Comparison of ENCODE assay signal across 25 mouse cellular contexts in the genomic region with DNA sequence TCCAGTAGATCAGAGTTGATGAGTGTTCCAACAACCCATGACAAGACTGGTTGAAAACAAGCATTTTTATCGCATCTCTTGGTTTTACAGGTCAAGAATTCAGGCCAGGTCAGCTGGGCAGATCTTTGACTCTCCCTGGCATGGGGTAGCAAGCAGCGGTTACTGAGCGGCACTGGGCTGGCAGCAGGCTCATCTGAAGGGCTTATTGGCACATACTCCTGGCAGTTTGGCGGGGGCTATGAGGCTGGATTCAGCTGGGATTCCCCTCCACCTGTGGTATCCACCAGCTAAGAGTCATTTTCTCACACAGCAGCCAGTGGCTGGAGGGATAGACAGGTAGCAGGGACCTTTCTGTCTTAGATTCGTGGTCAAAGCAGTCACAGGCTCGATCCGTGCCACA. TPM values are rescaled to one million over a fixed set of nuclear protein-coding genes. Genes with fewer than 3 reads are reported as not detected.
DNase-seq lines count a peak whose midpoint lies in the region; ATAC-seq and TF ChIP-seq lines count a peak whose summit lies in the region.
"Had no signal": no experiment of that assay in that cellular context is flagged by ENCODE, and none has a peak within 500 bp of the region (broad histone marks: within the 10 kb centered on the region; RNA-seq: fewer than 3 reads in every experiment).

No protein-coding gene starts in this region.

- H3K9me3 ChIP-seq in hindbrain, embryonic 10.5 days = no peaks in the 10 kb centered on the region
- H3K9me3 ChIP-seq in hindbrain, embryonic 14.5 days (ENCODE audit: control insufficient read depth, low read length) = no peaks in the 10 kb centered on the region
- no peaks in the 10 kb centered on the region for H3K9me3 ChIP-seq in embryonic facial prominence, embryonic 13.5 days
- no peaks in the 10 kb centered on the region for H3K9me3 ChIP-seq in heart, embryonic 13.5 days
- no peaks in the 10 kb centered on the region for H3K9me3 ChIP-seq in midbrain, postnatal 0 days (ENCODE audit: low read length)
- H3K9me3 ChIP-seq: forebrain, embryonic 15.5 days; hindbrain, embryonic 15.5 days; limb, embryonic 13.5 days; megakaryocyte, embryonic 14.5 days; midbrain, embryonic 15.5 days; neural tube, embryonic 13.5 days had no signal

- intact Hi-C loops in heart, postnatal 14 days (cut with DNase I) = no loop called here

- 0 out of 2 replicates have a peak overlapping the region, but pooled peaks have one; percentile 8 for H3K27ac ChIP-seq in hindbrain, embryonic 10.5 days
- no peak overlapping the region for H3K27ac ChIP-seq in hindbrain, embryonic 14.5 days
- H3K27ac ChIP-seq in embryonic facial prominence, embryonic 13.5 days = peak overlapping the region; percentile 85
- peak overlapping the region; percentile 93 for H3K27ac ChIP-seq in heart, embryonic 13.5 days (replicated peaks)
- no peak overlapping the region for H3K27ac ChIP-seq in midbrain, postnatal 0 days (ENCODE audit: low read depth, low read length)
- H3K27ac ChIP-seq: forebrain, embryonic 15.5 days; hindbrain, embryonic 15.5 days; liver, embryonic 14.5 days; midbrain, embryonic 15.5 days; neural tube, embryonic 13.5 days had no signal

- no peak for DNase-seq in hindbrain, embryonic 10.5 days (ENCODE audit: low spot score)
- no peak for DNase-seq in hindbrain, embryonic 14.5 days (ENCODE audit: low spot score)
- DNase-seq in heart, postnatal 14 days = peak; percentile 27 to 41
- no peak for DNase-seq in midbrain, postnatal 0 days (ENCODE audit: low spot score)
- DNase-seq in cerebellum, postnatal 25 days = no peak
- no peak for DNase-seq in layer of hippocampus, postnatal 14 days (ENCODE audit: low spot score in 2 of 2)
- DNase-seq: adrenal gland, adult 8-10 months; B cell, adult 2 months; lung, embryonic 14.5 days; lung, postnatal 36 days; right cerebral cortex, postnatal 4 days; thymus, postnatal 14 days had no signal

- no peak overlapping the region for H3K9ac ChIP-seq in hindbrain, embryonic 14.5 days
- no peak overlapping the region for H3K9ac ChIP-seq in embryonic facial prominence, embryonic 13.5 days
- 0 out of 2 replicates have a peak overlapping the region, but pooled peaks have one; percentile 30 for H3K9ac ChIP-seq in heart, embryonic 13.5 days
- no peak overlapping the region for H3K9ac ChIP-seq in midbrain, postnatal 0 days (replicated peaks; ENCODE audit: low read length, poor library complexity, severe bottlenecking)
- H3K9ac ChIP-seq: forebrain, embryonic 15.5 days; hindbrain, embryonic 15.5 days; limb, embryonic 13.5 days; liver, embryonic 14.5 days; lung, embryonic 14.5 days; midbrain, embryonic 15.5 days; neural tube, embryonic 13.5 days had no signal

- H3K4me1 ChIP-seq in hindbrain, embryonic 10.5 days (replicated peaks) = peaks cover 44% of the 10 kb centered on the region
- H3K4me1 ChIP-seq in hindbrain, embryonic 14.5 days (replicated peaks; ENCODE audit: control insufficient read depth, insufficient read depth, low read length) = peaks cover 13% of the 10 kb centered on the region
- peaks cover 64% of the 10 kb centered on the region for H3K4me1 ChIP-seq in embryonic facial prominence, embryonic 13.5 days
- peaks cover 73% of the 10 kb centered on the region for H3K4me1 ChIP-seq in heart, embryonic 13.5 days
- peaks cover 6% of the 10 kb centered on the region; the same call in 1 of the 2 replicates for H3K4me1 ChIP-seq in midbrain, postnatal 0 days (ENCODE audit: insufficient read depth, low read length)

- H3K4me2 ChIP-seq in hindbrain, embryonic 14.5 days (replicated peaks) = no peak overlapping the region
- H3K4me2 ChIP-seq in embryonic facial prominence, embryonic 13.5 days = no peak overlapping the region
- no peak overlapping the region; the same call in 1 of the 2 replicates for H3K4me2 ChIP-seq in heart, embryonic 13.5 days
- H3K4me2 ChIP-seq in midbrain, postnatal 0 days (ENCODE audit: low read depth, low read length, poor library complexity, severe bottlenecking) = no peak overlapping the region
- H3K4me2 ChIP-seq: forebrain, embryonic 15.5 days; hindbrain, embryonic 15.5 days; lung, embryonic 14.5 days; midbrain, embryonic 15.5 days; neural tube, embryonic 13.5 days had no signal

- TF ChIP-seq CTCF in midbrain, postnatal 0 days (IDR thresholded peaks at IDR 0.05) = no peak

- H3K36me3 ChIP-seq in hindbrain, embryonic 10.5 days = no peaks in the 10 kb centered on the region
- no peaks in the 10 kb centered on the region for H3K36me3 ChIP-seq in hindbrain, embryonic 14.5 days (replicated peaks; ENCODE audit: control insufficient read depth, insufficient read depth)
- H3K36me3 ChIP-seq in embryonic facial prominence, embryonic 13.5 days = no peaks in the 10 kb centered on the region
- H3K36me3 ChIP-seq in heart, embryonic 13.5 days = no peaks in the 10 kb centered on the region
- H3K36me3 ChIP-seq in midbrain, postnatal 0 days (ENCODE audit: insufficient read depth, low read length) = no peaks in the 10 kb centered on the region
- H3K36me3 ChIP-seq: forebrain, embryonic 15.5 days; hindbrain, embryonic 15.5 days; limb, embryonic 13.5 days; midbrain, embryonic 15.5 days; neural tube, embryonic 13.5 days had no signal

- 91% methylated on average over 7 of the region's 7 CpGs for WGBS in hindbrain, embryonic 10.5 days
- WGBS in hindbrain, embryonic 14.5 days = 87% methylated on average over 7 of the region's 7 CpGs
- WGBS in embryonic facial prominence, embryonic 13.5 days = 90% methylated on average over 7 of the region's 7 CpGs
- 89% methylated on average over 7 of the region's 7 CpGs for WGBS in heart, embryonic 13.5 days
- WGBS in midbrain, postnatal 0 days = 95% methylated on average over 7 of the region's 7 CpGs

- ATAC-seq in hindbrain, embryonic 14.5 days (ENCODE audit: low FRiP score) = no peak
- no peak for ATAC-seq in embryonic facial prominence, embryonic 13.5 days (ENCODE audit: insufficient number of reproducible peaks, insufficient read depth, low FRiP score, low TSS enrichment, low read depth)
- ATAC-seq in heart, embryonic 13.5 days (ENCODE audit: extremely low read depth, insufficient number of reproducible peaks, low FRiP score, low TSS enrichment) = no peak
- no peak for ATAC-seq in midbrain, postnatal 0 days (ENCODE audit: low FRiP score)
- ATAC-seq: activated CD4-positive, CD25-positive, alpha-beta regulatory T cell, adult 4 months; forebrain, embryonic 15.5 days; midbrain, embryonic 15.5 days had no signal

- 0 out of 2 replicates have a peak, but pooled peaks cover 9% of the 10 kb centered on the region for H3K27me3 ChIP-seq in hindbrain, embryonic 10.5 days (ENCODE audit: insufficient read depth, poor library complexity, severe bottlenecking)
- H3K27me3 ChIP-seq in hindbrain, embryonic 14.5 days (ENCODE audit: control insufficient read depth, insufficient read depth, low read length) = no peaks in the 10 kb centered on the region
- no peaks in the 10 kb centered on the region for H3K27me3 ChIP-seq in embryonic facial prominence, embryonic 13.5 days
- peaks cover 9% of the 10 kb centered on the region; the same call in 1 of the 2 replicates for H3K27me3 ChIP-seq in heart, embryonic 13.5 days (replicated peaks)
- H3K27me3 ChIP-seq in midbrain, postnatal 0 days (ENCODE audit: insufficient read depth, low read length) = no peaks in the 10 kb centered on the region
- H3K27me3 ChIP-seq: forebrain, embryonic 15.5 days; hindbrain, embryonic 15.5 days; limb, embryonic 13.5 days; midbrain, embryonic 15.5 days; neural tube, embryonic 13.5 days had no signal

- H3K4me3 ChIP-seq in hindbrain, embryonic 10.5 days = no peak overlapping the region
- H3K4me3 ChIP-seq in hindbrain, embryonic 14.5 days (replicated peaks; ENCODE audit: low read length) = no peak overlapping the region
- no peak overlapping the region for H3K4me3 ChIP-seq in embryonic facial prominence, embryonic 13.5 days
- H3K4me3 ChIP-seq in heart, embryonic 13.5 days = no peak overlapping the region
- H3K4me3 ChIP-seq in midbrain, postnatal 0 days (ENCODE audit: low read depth, low read length) = no peak overlapping the region
- H3K4me3 ChIP-seq: erythroblast, embryonic 14.5 days; forebrain, embryonic 15.5 days; hindbrain, embryonic 15.5 days; limb, embryonic 13.5 days; megakaryocyte, embryonic 14.5 days; midbrain, embryonic 15.5 days; myocyte; neural tube, embryonic 13.5 days had no signal

RNA-seq across cellular contexts. Expression of a gene that starts 32.1 kb away (rescaled TPM):
- polyA plus RNA-seq in hindbrain, embryonic 10.5 days (2016; fragmentation: Nextera tagmentation; extraction: Ambion mirVana) = 0.35 and 0.58 TPM in 2 replicates
- polyA plus RNA-seq in hindbrain, embryonic 14.5 days (2014; fragmentation: Nextera tagmentation; extraction: Ambion mirVana) = 0.25 and 0.54 TPM in 2 replicates
- 1.8 TPM in 2 replicates for polyA plus RNA-seq in embryonic facial prominence, embryonic 13.5 days (2015; fragmentation: Nextera tagmentation; extraction: Ambion mirVana)
- polyA plus RNA-seq in heart, embryonic 13.5 days (2015; fragmentation: Nextera tagmentation; extraction: Ambion mirVana) = 0.36 and 0.68 TPM in 2 replicates
- total RNA-seq in heart, postnatal 14 days (2021) = 1 to 10 TPM; 2.5 to 2.9 TPM
- 0.22 and 0.28 TPM in 2 replicates for total RNA-seq in midbrain, postnatal 0 days (2014; rRNA removed)
- 0.06 and 0.10 TPM in 2 replicates for polyA plus RNA-seq in midbrain, postnatal 0 days (2015; fragmentation: Nextera tagmentation; extraction: Ambion mirVana)
- under 1 TPM; 0.19 to 0.37 TPM for total RNA-seq in layer of hippocampus, postnatal 14 days (2021)
- total RNA-seq: MEL had no signal
- polyA plus RNA-seq: erythroblast, embryonic 14.5 days; myocyte had no signal

Comparison
In these comparisons a context has a peak if more than half of its experiments do, and no peak if none do; other contexts are left out.
1. H3K27ac ChIP-seq: peak in hindbrain, embryonic 10.5 days (single experiment), embryonic facial prominence, embryonic 13.5 days (single experiment) and heart, embryonic 13.5 days (single experiment); none in hindbrain, embryonic 14.5 days (single experiment) and midbrain, postnatal 0 days (single experiment).
2. DNase-seq: peak in heart, postnatal 14 days (2 of 2); none in hindbrain, embryonic 10.5 days (single experiment), hindbrain, embryonic 14.5 days (single experiment), midbrain, postnatal 0 days (single experiment), cerebellum, postnatal 25 days (0 of 2) and layer of hippocampus, postnatal 14 days (0 of 2).